Mouse (Mus musculus) G1E (cell line): ENCODE data around the gene Cacng2.

Experiments
- CTCF ChIP-seq: IDR thresholded peaks from 2 replicates; pipeline ENCODE4 v1.5.1; 2012; ENCODE audit warnings: low read depth, low read length, inconsistent platforms, mixed read lengths
- GATA1 ChIP-seq: IDR thresholded peaks from 2 replicates; pipeline ENCODE4 v1.6.1; 2012; ENCODE audit warnings: borderline replicate concordance, low read length, inconsistent platforms, mixed read lengths

GRCm38 (mm10) chr15:78099516-78099915 lies 20.3 kb downstream of the Cacng2 start:
- TF ChIP-seq CTCF (no peak), GATA1 (no peak)
